In genomic region chr5:108079603-108080002, GRCm38 (mm10) we compare ENCODE assay signal across 15 mouse cellular contexts. TPM values are rescaled to one million over a fixed set of nuclear protein-coding genes. Genes with fewer than 3 reads are reported as not detected.
DNase-seq lines count a peak whose midpoint lies in the region; ATAC-seq and TF ChIP-seq lines count a peak whose summit lies in the region.
"Had no signal": no experiment of that assay in that cellular context is flagged by ENCODE, and none has a peak within 500 bp of the region (broad histone marks: within the 10 kb centered on the region; RNA-seq: fewer than 3 reads in every experiment).

No protein-coding gene starts in this region.

- no peak overlapping the region for H3K9ac ChIP-seq in heart, adult 2 months (ENCODE audit: low read depth, low read length)
- H3K9ac ChIP-seq in heart, embryonic 11.5 days (ENCODE audit: low read depth, low read length): no peak overlapping the region
- H3K9ac ChIP-seq: forebrain, embryonic 13.5 days; limb, embryonic 12.5 days had no signal

- H3K36me3 ChIP-seq in heart, adult 2 months (ENCODE audit: control insufficient read depth, insufficient read depth, low read length): peaks cover 4% of the 10 kb centered on the region; the same call in 1 of the 2 replicates
- peaks cover 19% of the 10 kb centered on the region for H3K36me3 ChIP-seq in heart, embryonic 11.5 days (ENCODE audit: control insufficient read depth, insufficient read depth, low read length)
- H3K36me3 ChIP-seq in thymus, adult 2 months (ENCODE audit: control insufficient read depth, insufficient read depth, low read length): peaks cover 32% of the 10 kb centered on the region

- no peaks in the 10 kb centered on the region for H3K4me1 ChIP-seq in heart, adult 2 months (ENCODE audit: control insufficient read depth, insufficient read depth, low read length)
- no peaks in the 10 kb centered on the region for H3K4me1 ChIP-seq in heart, embryonic 11.5 days (ENCODE audit: control insufficient read depth, insufficient read depth, low read length)
- H3K4me1 ChIP-seq in thymus, adult 2 months (replicated peaks; ENCODE audit: control insufficient read depth, insufficient read depth, low read length): no peaks in the 10 kb centered on the region
- H3K4me1 ChIP-seq: forebrain, embryonic 13.5 days; limb, embryonic 12.5 days had no signal

- H3K27me3 ChIP-seq in heart, adult 2 months (ENCODE audit: control insufficient read depth, insufficient read depth, low read length): no peaks in the 10 kb centered on the region
- no peaks in the 10 kb centered on the region for H3K27me3 ChIP-seq in heart, embryonic 11.5 days (ENCODE audit: control insufficient read depth, insufficient read depth, low read length)
- no peaks in the 10 kb centered on the region for H3K27me3 ChIP-seq in thymus, adult 2 months (ENCODE audit: control insufficient read depth, insufficient read depth, low read length)
- H3K27me3 ChIP-seq: forebrain, embryonic 13.5 days; limb, embryonic 12.5 days had no signal

- no peak for DNase-seq in heart, adult 2 months
- peak; percentile 18 for DNase-seq in lung, postnatal 36 days
- no peak for DNase-seq in lung, postnatal 4 days
- DNase-seq in brain, embryonic 14.5 days (ENCODE audit: low read depth): peak; percentile 7
- DNase-seq in thymus, adult 2 months: no peak
- DNase-seq in right cerebral cortex, adult 18-20 months: no peak
- no peak for DNase-seq in T-cell, adult 2 months (ENCODE audit: low spot score)
- DNase-seq: cerebellum, adult 8-10 months; gastrocnemius, postnatal 25 days; right cerebral cortex, postnatal 25 days had no signal

- H3K79me2 ChIP-seq in heart, adult 2 months (replicated peaks; ENCODE audit: control insufficient read depth, insufficient read depth, low read length): peaks cover 9% of the 10 kb centered on the region

- no peak overlapping the region for H3K4me2 ChIP-seq in heart, embryonic 11.5 days
- H3K4me2 ChIP-seq: forebrain, embryonic 13.5 days; limb, embryonic 12.5 days had no signal

- intact Hi-C loops in heart, adult 2 months (cut with DNase I): loop anchor here (5.0 kb wide), 1 partner anchor 47 kb away; no protein-coding TSS in a partner anchor

- TF ChIP-seq POLR2A in heart, adult 2 months (IDR thresholded peaks at IDR 0.05; ENCODE audit: insufficient read depth, low read depth, low read length): no peak
- no peak for TF ChIP-seq POLR2A in brain, embryonic 14.5 days (IDR thresholded peaks at IDR 0.05; ENCODE audit: borderline replicate concordance, extremely low read depth, insufficient read depth, insufficient read length, poor library complexity, severe bottlenecking)
- TF ChIP-seq POLR2A in thymus, adult 2 months (IDR thresholded peaks at IDR 0.05; ENCODE audit: control insufficient read depth, extremely low read depth, insufficient read depth, low read length, poor library complexity): no peak

- no peaks in the 10 kb centered on the region for H3K9me3 ChIP-seq in heart, embryonic 11.5 days (replicated peaks; ENCODE audit: control insufficient read depth, low read length)

- H3K4me3 ChIP-seq in heart, adult 2 months: no peak overlapping the region
- H3K4me3 ChIP-seq in heart, embryonic 11.5 days (ENCODE audit: low read depth, low read length): no peak overlapping the region
- no peak overlapping the region for H3K4me3 ChIP-seq in thymus, adult 2 months (ENCODE audit: control insufficient read depth, insufficient read depth, low read length)
- H3K4me3 ChIP-seq: forebrain, embryonic 13.5 days; limb, embryonic 12.5 days had no signal

- no peak for TF ChIP-seq EP300 in heart, adult 2 months (IDR thresholded peaks at IDR 0.05; ENCODE audit: insufficient read depth, low read depth, low read length)

- no peak for ATAC-seq in heart, embryonic 11.5 days (replicated peaks; ENCODE audit: insufficient number of reproducible peaks, low FRiP score, low TSS enrichment)
- ATAC-seq: forebrain, embryonic 13.5 days; hindbrain, embryonic 16.5 days; midbrain, embryonic 16.5 days had no signal

- H3K27ac ChIP-seq in heart, adult 2 months: peak overlapping the region; percentile 39
- no peak overlapping the region for H3K27ac ChIP-seq in heart, embryonic 11.5 days (ENCODE audit: low read depth, low read length)
- H3K27ac ChIP-seq in thymus, adult 2 months (ENCODE audit: control insufficient read depth, insufficient read depth, low read length): no peak overlapping the region
- H3K27ac ChIP-seq: forebrain, embryonic 13.5 days; limb, embryonic 12.5 days had no signal

- TF ChIP-seq CTCF in heart, adult 2 months (IDR thresholded peaks at IDR 0.05): no peak
- TF ChIP-seq CTCF in brain, embryonic 14.5 days (IDR thresholded peaks at IDR 0.05; ENCODE audit: borderline replicate concordance, extremely low read depth, insufficient read depth, insufficient read length): no peak
- TF ChIP-seq CTCF in thymus, adult 2 months (IDR thresholded peaks at IDR 0.05; ENCODE audit: borderline replicate concordance, control insufficient read depth, extremely low read depth, insufficient read depth, low read length, poor library complexity): no peak

RNA-seq across cellular contexts. Expression of gene Mtf2, which starts 14.1 kb away (rescaled TPM):
- total RNA-seq in heart, adult 2 months (2021): 10 to 100 TPM; 10.7 to 12.2 TPM
- polyA plus RNA-seq in heart, adult 2 months (2012; rRNA removed): 5.8 and 11.9 TPM in 2 replicates
- polyA plus RNA-seq in heart, embryonic 11.5 days (2014; fragmentation: Nextera tagmentation; extraction: Ambion mirVana): 88.2 and 88.4 TPM in 2 replicates
- 75.2 and 77.6 TPM in 2 replicates for polyA plus RNA-seq in brain, embryonic 14.5 days (2012; rRNA removed)
- polyA plus RNA-seq in thymus, adult 2 months (2012; rRNA removed): 56.0 and 58.9 TPM in 2 replicates

RNA-seq across cellular contexts. Expression of gene Tmed5, which starts 52.8 kb away (rescaled TPM):
- total RNA-seq in heart, adult 2 months (2021): 10 to 100 TPM; 28.6 to 29.8 TPM
- 20.2 and 32.4 TPM in 2 replicates for polyA plus RNA-seq in heart, adult 2 months (2012; rRNA removed)
- 27.4 and 31.0 TPM in 2 replicates for polyA plus RNA-seq in heart, embryonic 11.5 days (2014; fragmentation: Nextera tagmentation; extraction: Ambion mirVana)
- polyA plus RNA-seq in brain, embryonic 14.5 days (2012; rRNA removed): 15.3 and 17.1 TPM in 2 replicates
- polyA plus RNA-seq in thymus, adult 2 months (2012; rRNA removed): 120 and 133 TPM in 2 replicates

RNA-seq across cellular contexts. Expression of gene Ccdc18, which starts 53.1 kb away (rescaled TPM):
- total RNA-seq in heart, adult 2 months (2021): under 1 TPM; 0.18 to 0.39 TPM
- not detected in 2 replicates for polyA plus RNA-seq in heart, adult 2 months (2012; rRNA removed)
- polyA plus RNA-seq in heart, embryonic 11.5 days (2014; fragmentation: Nextera tagmentation; extraction: Ambion mirVana): 5.9 and 6.6 TPM in 2 replicates
- 0.83 and 0.95 TPM in 2 replicates for polyA plus RNA-seq in brain, embryonic 14.5 days (2012; rRNA removed)
- polyA plus RNA-seq in thymus, adult 2 months (2012; rRNA removed): 0.43 and 0.59 TPM in 2 replicates

Comparison
In these comparisons a context has a peak if more than half of its experiments do, and no peak if none do; other contexts are left out.
1. DNase-seq: peak in lung, postnatal 36 days (single experiment) and brain, embryonic 14.5 days (single experiment); none in heart, adult 2 months (0 of 2), lung, postnatal 4 days (0 of 2), thymus, adult 2 months (single experiment), right cerebral cortex, adult 18-20 months (single experiment) and T-cell, adult 2 months (single experiment).